Mouse (Mus musculus) heart, embryonic 14.5 days (tissue): ENCODE data around the gene Serbp1. TPM values are rescaled to one million over a fixed set of nuclear protein-coding genes. Genes with fewer than 3 reads are reported as not detected.
A peak's percentile ranks its signal among the peaks of the same experiment; 100 is the strongest.

ENCODE experiments used
- ATAC-seq: fragments of 200-750 bp; cut with Nextera tagmentation; 2 replicates; pipeline ENCODE4 v1.8.0; 2017; ENCODE audit warnings: low read depth, moderate TSS enrichment; ENCODE audit not compliant: insufficient number of reproducible peaks, insufficient read depth, low FRiP score
- H3K27ac ChIP-seq, 2 experiments: fragments of 200-500 bp in 1 of 2; fragments of 300-500 bp in 1 of 2; sonication (generic) in 1 of 2; replicated peaks in 1 of 2; 2 replicates each; pipeline ENCODE4 v1.5.1; 2012 to 2014; ENCODE audit warnings: low read depth in 2 of 2, low read length in 2 of 2, control low read depth in 1 of 2, mild to moderate bottlenecking in 1 of 2, mixed read lengths in 1 of 2; ENCODE audit not compliant: control insufficient read depth in 1 of 2, insufficient read depth in 1 of 2
- H3K27me3 ChIP-seq: fragments of 300-500 bp; sonication (generic); 2 replicates; pipeline ENCODE4 v1.6.1; 2014; ENCODE audit warnings: mild to moderate bottlenecking, low read length, control low read depth; ENCODE audit not compliant: control insufficient read depth, insufficient read depth
- H3K36me3 ChIP-seq: fragments of 300-500 bp; sonication (generic); 2 replicates; pipeline ENCODE4 v1.6.1; 2014; ENCODE audit warnings: mild to moderate bottlenecking, control low read depth, low read length, mixed read lengths; ENCODE audit not compliant: control insufficient read depth, insufficient read depth
- H3K4me1 ChIP-seq, 2 experiments: fragments of 200-500 bp in 1 of 2; fragments of 300-500 bp in 1 of 2; sonication (generic) in 1 of 2; 2 replicates each; pipeline ENCODE4 v1.6.1; 2012 to 2014; ENCODE audit warnings: low read length in 2 of 2, control low read depth in 1 of 2, mixed read lengths in 1 of 2; ENCODE audit not compliant: control insufficient read depth in 2 of 2, insufficient read depth in 2 of 2
- H3K4me2 ChIP-seq: fragments of 300-500 bp; sonication (generic); 2 replicates; pipeline ENCODE4 v1.6.1; 2014; ENCODE audit warnings: mild to moderate bottlenecking, low read length
- H3K4me3 ChIP-seq, 2 experiments: fragments of 200-500 bp in 1 of 2; fragments of 300-500 bp in 1 of 2; sonication (generic) in 1 of 2; 2 replicates each; pipeline ENCODE4 v1.5.1; 2012 to 2014; ENCODE audit warnings: low read length in 2 of 2, mild to moderate bottlenecking in 2 of 2, control low read depth in 1 of 2, low read depth in 1 of 2, moderate library complexity in 1 of 2; ENCODE audit not compliant: control insufficient read depth in 1 of 2, insufficient read depth in 1 of 2
- H3K9ac ChIP-seq: fragments of 300-500 bp; sonication (generic); 2 replicates; pipeline ENCODE4 v1.6.1; 2014; ENCODE audit warnings: mild to moderate bottlenecking, low read length
- H3K9me3 ChIP-seq: fragments of 300-500 bp; sonication (generic); 2 replicates; pipeline ENCODE4 v1.6.1; 2016; ENCODE audit warnings: low read length, control low read depth; ENCODE audit not compliant: control insufficient read depth
- WGBS: fragments of 180-500 bp; shearing (Covaris S2); extraction: QIAGEN DNeasy Blood & Tissue Kit; methylation state at CpG from one replicate; pipeline ENCODE4 v1.1.7; 2014; 5-methylcytosine and 5-hydroxymethylcytosine counted together
- polyA plus RNA-seq: library from polyadenylated mRNA; unstranded; fragments of >200 nt; fragmentation: Nextera tagmentation; extraction: Ambion mirVana; gene quantifications from 2 replicates; pipeline ENCODE4 v1.2.1, GENCODE M21; 2014

Gene Serbp1
- polyA plus RNA-seq, 1 experiment from 2014 or later = 361 TPM

DNA sequence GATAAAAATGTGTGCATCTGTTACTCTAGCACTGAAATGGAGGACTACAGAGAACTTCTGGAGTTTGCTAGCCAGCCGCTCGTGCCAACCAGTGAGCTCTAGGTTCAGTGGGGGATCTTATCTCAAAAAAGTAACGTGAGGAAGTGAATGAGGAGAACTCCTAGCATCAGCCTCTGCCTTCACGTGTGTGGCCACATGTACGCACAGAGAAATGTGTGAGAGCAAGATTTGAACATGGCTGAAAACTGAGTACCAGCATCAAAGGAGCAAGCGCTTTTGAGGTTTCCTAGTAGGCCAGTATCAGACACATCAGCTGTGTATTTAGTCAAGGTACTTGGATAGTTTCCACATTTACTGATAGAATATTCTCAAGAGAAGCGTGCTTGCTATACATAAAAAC is 27.0 kb downstream of the Serbp1 start:
- Histone ChIP-seq H3K27ac (no peak overlapping the region), H3K36me3 (no peaks in the 10 kb centered on the region), H3K4me3 (no peak overlapping the region), H3K4me2 (no peak overlapping the region), H3K4me1 (peaks cover 0 to 10% of the 10 kb centered on the region in 2 experiments; a peak in 2 of 4 replicates), H3K27me3 (no peaks in the 10 kb centered on the region), H3K9me3 (no peaks in the 10 kb centered on the region), H3K9ac (no peak overlapping the region)
- ATAC-seq = no peak
- WGBS = 54% methylated on average over 7 of the region's 7 CpGs

DNA sequence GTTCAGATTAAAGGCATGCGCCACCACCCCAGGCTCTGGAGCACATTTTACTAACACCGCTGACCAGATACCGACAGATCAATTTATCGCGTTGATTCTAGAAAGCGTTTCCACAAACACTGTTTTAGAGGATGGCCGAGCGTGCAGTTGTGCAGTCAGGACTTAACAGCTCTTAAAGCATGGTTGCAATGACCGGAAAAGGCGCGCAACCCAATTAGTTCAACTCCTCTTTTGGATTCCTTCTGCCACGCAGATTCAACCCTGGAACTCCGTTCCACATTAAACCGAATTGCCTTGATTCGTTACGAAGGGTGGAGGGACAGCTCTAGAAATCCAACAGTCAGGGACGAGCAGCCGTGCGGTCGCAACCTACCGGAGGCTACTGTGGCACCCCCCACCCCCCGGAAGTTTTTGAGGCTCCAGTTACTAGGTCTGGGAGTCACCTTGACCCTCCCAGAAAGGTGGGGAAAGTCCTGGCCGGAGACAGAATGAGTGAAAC is 28.2 kb downstream of the Serbp1 start:
- Histone ChIP-seq H3K4me3 (peak overlapping the region; percentile 68 to 100), H3K27ac (peak overlapping the region; percentile 91 to 99), H3K27me3 (no peaks in the 10 kb centered on the region), H3K36me3 (no peaks in the 10 kb centered on the region; the same call in 1 of the 2 replicates), H3K4me1 (peaks cover 0 to 17% of the 10 kb centered on the region in 2 experiments; a peak in 2 of 4 replicates), H3K9me3 (no peaks in the 10 kb centered on the region), H3K9ac (peak overlapping the region; percentile 79), H3K4me2 (peak overlapping the region; percentile 77)
- WGBS = under 1% methylated on average over 23 of the region's 23 CpGs
- peak; percentile 74 for ATAC-seq

DNA sequence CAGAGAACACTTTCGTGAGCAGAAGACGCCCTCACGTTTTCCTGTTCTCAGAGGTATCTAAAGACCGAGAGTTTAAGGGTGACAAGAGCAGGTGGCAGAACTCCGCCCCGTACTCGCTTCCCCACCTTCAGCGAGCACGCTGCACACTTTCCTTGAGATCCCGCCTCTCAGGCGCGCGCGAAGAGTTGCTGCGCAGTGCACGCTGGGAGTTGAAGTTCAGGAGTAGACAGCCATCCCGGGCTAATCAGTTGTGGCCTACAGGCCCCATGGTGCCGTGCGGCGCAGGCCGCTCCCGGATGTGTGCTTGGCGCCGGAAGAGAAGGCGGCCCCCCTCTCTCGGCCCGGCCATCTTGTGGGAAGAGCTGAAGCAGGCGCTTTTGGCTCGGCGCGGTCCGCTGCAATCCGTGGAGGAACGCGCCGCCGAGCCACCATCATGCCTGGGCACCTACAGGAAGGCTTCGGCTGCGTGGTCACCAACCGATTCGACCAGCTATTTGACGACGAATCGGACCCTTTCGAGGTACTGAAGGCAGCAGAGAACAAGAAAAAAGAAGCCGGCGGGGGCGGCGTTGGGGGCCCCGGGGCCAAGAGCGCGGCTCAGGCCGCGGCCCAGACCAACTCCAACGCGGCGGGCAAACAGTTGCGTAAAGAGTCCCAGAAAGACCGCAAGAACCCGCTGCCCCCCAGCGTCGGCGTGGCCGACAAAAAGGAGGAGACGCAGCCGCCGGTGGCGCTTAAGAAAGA is 28.9 kb downstream of the Serbp1 start:
- H3K27me3 ChIP-seq = no peaks in the 10 kb centered on the region
- peak overlapping the region; percentile 94 to 99 for H3K27ac ChIP-seq
- under 1% methylated on average over 68 of the region's 68 CpGs for WGBS
- H3K4me1 ChIP-seq = peaks cover 0 to 17% of the 10 kb centered on the region in 2 experiments; a peak in 2 of 4 replicates
- peak overlapping the region; percentile 85 to 100 for H3K4me3 ChIP-seq
- ATAC-seq = peak; percentile 100
- peaks cover 6% of the 10 kb centered on the region for H3K36me3 ChIP-seq
- peak overlapping the region; percentile 90 for H3K4me2 ChIP-seq
- H3K9me3 ChIP-seq = no peaks in the 10 kb centered on the region
- H3K9ac ChIP-seq = peak overlapping the region; percentile 100

DNA sequence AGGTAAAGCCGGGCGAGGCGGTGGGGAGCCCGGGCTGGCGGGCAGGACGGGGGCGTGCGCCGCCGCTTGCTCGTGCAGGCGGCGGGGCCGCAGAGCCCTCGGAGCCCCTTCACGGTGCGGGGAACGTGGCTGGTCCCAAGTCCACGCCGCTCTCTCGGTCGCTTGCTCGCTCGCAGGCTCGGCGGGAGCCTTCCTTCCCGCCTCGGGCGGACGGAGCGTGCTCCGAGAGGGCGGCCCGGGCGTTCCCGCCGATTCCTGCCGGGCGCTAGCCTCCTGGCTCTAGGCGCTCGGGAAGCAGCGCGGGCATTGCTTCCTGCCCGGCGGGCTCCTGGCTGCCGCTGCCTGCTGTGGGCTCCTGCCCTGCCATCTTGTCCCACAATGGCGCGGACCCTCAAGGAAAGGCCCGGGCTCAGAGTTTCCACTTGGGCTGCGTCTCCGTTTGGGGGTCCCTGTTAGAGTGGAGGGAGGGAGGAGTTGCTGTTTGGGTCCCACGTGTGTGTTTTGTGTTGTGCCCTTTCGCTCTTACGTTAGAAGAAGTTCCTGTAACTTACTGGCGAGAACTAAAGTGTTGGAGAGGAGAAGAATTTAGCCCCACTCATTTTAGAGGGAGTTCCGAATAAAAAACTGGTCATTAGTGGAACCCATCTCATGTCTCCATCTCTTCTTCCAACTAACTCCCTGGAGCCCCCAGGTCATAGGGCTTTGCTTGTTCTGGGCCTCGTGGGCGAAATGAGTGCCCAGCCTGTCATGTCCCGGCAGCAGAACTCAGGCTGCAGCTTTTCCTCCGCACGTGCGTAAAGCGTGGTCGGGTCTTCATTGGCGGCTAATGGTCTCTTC is 29.6 kb downstream of the Serbp1 start:
- peaks cover 14% of the 10 kb centered on the region for H3K36me3 ChIP-seq
- H3K4me3 ChIP-seq = peak overlapping the region; percentile 85 to 100
- H3K27ac ChIP-seq = peak overlapping the region; percentile 69 to 94
- under 1% methylated on average over 56 of the region's 65 CpGs for WGBS
- peaks cover 0 to 17% of the 10 kb centered on the region in 2 experiments; a peak in 2 of 4 replicates for H3K4me1 ChIP-seq
- peak overlapping the region; percentile 90 for H3K4me2 ChIP-seq
- peak; percentile 24 for ATAC-seq
- H3K9ac ChIP-seq = peak overlapping the region; percentile 100
- no peaks in the 10 kb centered on the region for H3K27me3 ChIP-seq
- no peaks in the 10 kb centered on the region for H3K9me3 ChIP-seq

DNA sequence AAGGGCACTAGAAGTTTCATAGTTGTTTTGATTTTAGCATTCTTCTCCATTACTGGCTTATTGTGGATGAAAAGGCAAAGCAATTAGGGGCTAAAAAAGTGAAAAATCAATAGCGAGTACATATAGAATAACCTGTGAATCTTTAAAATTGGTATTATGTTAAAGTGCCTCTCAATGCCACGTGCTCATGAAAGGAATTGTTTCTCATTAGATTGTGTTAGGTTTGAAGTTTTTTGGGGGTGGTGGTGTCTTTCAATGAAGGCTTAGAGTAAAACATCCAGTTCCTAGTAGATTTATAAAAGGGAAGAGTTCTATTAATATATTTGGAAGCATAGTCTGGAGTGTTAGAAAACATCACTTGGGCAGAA is 30.3 kb downstream of the Serbp1 start:
- Histone ChIP-seq H3K4me1 (peaks cover 0 to 17% of the 10 kb centered on the region in 2 experiments; a peak in 2 of 4 replicates), H3K27me3 (no peaks in the 10 kb centered on the region), H3K36me3 (peaks cover 19% of the 10 kb centered on the region), H3K9ac (peak overlapping the region; percentile 100), H3K4me3 (peak overlapping the region; percentile 85 to 100), H3K27ac (peak overlapping the region in 1 of 2 experiments; percentile 94; a peak in 2 of 4 replicates), H3K4me2 (peak overlapping the region; percentile 90), H3K9me3 (no peaks in the 10 kb centered on the region)
- no peak for ATAC-seq
- 1% methylated on average over 2 of the region's 2 CpGs for WGBS

DNA sequence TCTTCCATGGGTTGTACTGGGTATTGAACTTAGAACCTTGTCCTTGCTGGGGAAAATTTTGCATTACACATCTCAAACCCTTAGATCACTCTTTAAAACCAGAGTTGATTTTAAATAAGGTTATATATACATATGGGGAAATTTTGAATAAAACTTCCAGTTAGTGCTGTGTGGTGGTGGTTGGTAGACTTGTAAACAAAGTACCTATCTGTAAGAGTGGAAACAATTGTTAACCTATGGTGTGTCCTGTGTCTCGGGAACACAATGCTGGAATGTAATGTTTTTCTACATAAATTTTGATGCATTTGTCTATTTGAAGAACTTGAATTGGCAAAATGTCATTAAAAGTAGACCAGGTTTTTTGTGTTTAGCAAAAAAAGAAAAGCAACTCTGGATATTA is 31.0 kb downstream of the Serbp1 start:
- ATAC-seq = no peak
- Histone ChIP-seq H3K9ac (peak overlapping the region; percentile 100), H3K4me1 (peaks cover 0 to 17% of the 10 kb centered on the region in 2 experiments; a peak in 2 of 4 replicates), H3K4me3 (peak overlapping the region in 1 of 2 experiments; percentile 100; a peak in 2 of 4 replicates), H3K27me3 (no peaks in the 10 kb centered on the region), H3K27ac (no peak overlapping the region), H3K9me3 (no peaks in the 10 kb centered on the region), H3K36me3 (peaks cover 26% of the 10 kb centered on the region), H3K4me2 (peak overlapping the region; percentile 90)
- 4% methylated on average over 1 of the region's 1 CpGs for WGBS

DNA sequence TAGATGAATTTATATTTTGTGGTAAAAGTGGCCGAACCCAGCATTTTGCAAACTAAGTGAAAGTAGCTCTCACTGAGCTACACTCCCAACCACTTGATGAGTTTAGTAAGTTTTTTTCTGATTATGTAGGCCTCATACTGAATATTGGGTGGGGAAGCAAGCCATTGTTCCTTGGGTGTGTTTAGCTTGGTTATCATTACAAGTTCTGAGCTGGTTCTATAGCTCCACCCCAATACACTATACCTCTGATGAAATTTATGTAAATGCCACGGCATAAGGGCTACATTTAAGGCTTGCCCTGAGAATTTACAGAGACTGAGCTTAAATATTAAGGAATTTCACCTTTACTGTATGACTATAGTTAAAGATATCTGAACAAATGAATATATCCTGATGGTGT is 31.5 kb downstream of the Serbp1 start:
- Histone ChIP-seq H3K27ac (no peak overlapping the region), H3K9ac (peak overlapping the region; percentile 100), H3K9me3 (no peaks in the 10 kb centered on the region), H3K4me1 (peaks cover 0 to 17% of the 10 kb centered on the region in 2 experiments; a peak in 2 of 4 replicates), H3K4me3 (peak overlapping the region in 1 of 2 experiments; percentile 100; a peak in 2 of 4 replicates), H3K4me2 (peak overlapping the region; percentile 90), H3K27me3 (no peaks in the 10 kb centered on the region), H3K36me3 (peaks cover 30% of the 10 kb centered on the region)
- WGBS = 31% methylated on average over 2 of the region's 2 CpGs
- no peak for ATAC-seq
